ENCODE assay signal across 8 mouse cellular contexts in the genomic region with DNA sequence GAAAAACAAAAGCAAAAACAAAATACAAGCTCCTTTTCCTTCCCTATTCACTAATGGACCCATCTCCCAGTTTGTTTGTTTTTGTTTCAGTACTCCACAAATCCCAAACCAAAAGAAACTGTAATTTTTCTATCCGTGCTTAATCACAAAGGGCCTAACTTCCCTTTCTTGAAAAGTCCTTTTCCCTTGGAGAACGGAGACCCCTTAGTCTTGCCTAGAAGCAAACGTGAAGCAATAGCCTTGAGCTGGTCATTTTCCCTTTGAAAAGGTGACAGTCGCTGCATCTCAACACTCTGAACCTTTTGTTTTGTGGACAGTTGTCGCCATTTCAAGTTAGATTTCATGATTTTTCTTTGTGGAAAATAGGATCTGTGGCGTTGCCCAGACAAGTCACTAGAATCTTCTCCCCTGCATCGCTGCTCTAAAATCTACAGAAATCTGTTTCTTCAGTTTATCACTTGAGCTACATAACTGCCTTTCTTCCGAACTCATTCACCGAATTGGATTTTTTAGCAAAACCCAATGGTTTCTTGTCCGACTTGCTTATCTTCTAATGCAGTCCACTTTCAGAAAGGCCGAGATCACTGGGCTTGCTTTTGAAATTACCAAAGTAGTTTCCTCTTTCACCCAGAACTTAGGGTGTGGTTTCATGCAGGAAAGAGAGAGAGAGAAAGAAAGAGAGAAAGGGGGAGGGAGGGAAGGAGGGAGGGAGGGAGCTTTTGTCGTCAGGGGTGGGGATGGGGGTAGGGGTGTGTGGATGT. TPM values are rescaled to one million over a fixed set of nuclear protein-coding genes. Genes with fewer than 3 reads are reported as not detected.
DNase-seq lines count a peak whose midpoint lies in the region; ATAC-seq and TF ChIP-seq lines count a peak whose summit lies in the region.

No protein-coding gene starts in this region.

- no peaks in the 10 kb centered on the region for H3K36me3 ChIP-seq in liver, adult 2 months (ENCODE audit: control insufficient read depth, insufficient read depth, low read length)
- H3K36me3 ChIP-seq in intestine, embryonic 15.5 days = 0 out of 2 replicates have a peak, but pooled peaks cover 4% of the 10 kb centered on the region
- peaks cover 25% of the 10 kb centered on the region for H3K36me3 ChIP-seq in myocyte (ENCODE audit: control insufficient read depth, insufficient read depth)

- DNase-seq in liver, adult 2 months (ENCODE audit: extremely low read depth, low read depth, low spot score) = peak; percentile 17
- no peak for DNase-seq in liver
- DNase-seq in embryo, embryonic 10 days (ENCODE audit: low spot score) = peak; percentile 33
- DNase-seq in thymus, adult 18-20 months = no peak
- no peak for DNase-seq in thymus, postnatal 4 days
- no peak for DNase-seq in right cerebral cortex, postnatal 36 days (ENCODE audit: low spot score in 2 of 2)

- no peaks in the 10 kb centered on the region for H3K9me3 ChIP-seq in intestine, embryonic 15.5 days

- H3K4me1 ChIP-seq in liver, adult 2 months (ENCODE audit: control insufficient read depth, insufficient read depth, low read length) = peaks cover 3% of the 10 kb centered on the region; the same call in 1 of the 2 replicates
- H3K4me1 ChIP-seq in intestine, embryonic 15.5 days (replicated peaks) = peaks cover 3% of the 10 kb centered on the region

- H3K4me3 ChIP-seq in liver, adult 2 months (ENCODE audit: insufficient read depth, low read depth, low read length) = no peak overlapping the region
- peak overlapping the region; percentile 67 for H3K4me3 ChIP-seq in intestine, embryonic 15.5 days (replicated peaks)
- peak overlapping the region; percentile 94 for H3K4me3 ChIP-seq in myocyte

- TF ChIP-seq POLR2A in liver, adult 2 months (IDR thresholded peaks at IDR 0.05; ENCODE audit: extremely low read depth, insufficient read depth, low read length) = no peak
- no peak for TF ChIP-seq POLR2A in myocyte (IDR thresholded peaks at IDR 0.05; ENCODE audit: insufficient read length, low read depth)

- H3K79me2 ChIP-seq in liver, adult 2 months (ENCODE audit: control insufficient read depth, insufficient read depth, low read length) = no peaks in the 10 kb centered on the region
- H3K79me2 ChIP-seq in myocyte (ENCODE audit: control insufficient read depth, insufficient read depth) = peaks cover 37% of the 10 kb centered on the region

- H3ac ChIP-seq in myocyte (ENCODE audit: control insufficient read depth, insufficient read length) = no peak overlapping the region

- 27% methylated on average over 12 of the region's 12 CpGs for WGBS in liver, adult 2 months
- WGBS in intestine, embryonic 15.5 days = 16% methylated on average over 12 of the region's 12 CpGs

- 0 out of 2 replicates have a peak, but pooled peaks cover 2% of the 10 kb centered on the region for H3K27me3 ChIP-seq in liver, adult 2 months (ENCODE audit: control insufficient read depth, insufficient read depth, low read length)
- no peaks in the 10 kb centered on the region; the same call in 1 of the 2 replicates for H3K27me3 ChIP-seq in intestine, embryonic 15.5 days (replicated peaks)
- no peaks in the 10 kb centered on the region for H3K27me3 ChIP-seq in myocyte (ENCODE audit: control insufficient read depth, insufficient read depth, insufficient read length)

- H3K27ac ChIP-seq in liver, adult 2 months (replicated peaks; ENCODE audit: insufficient read depth, low read depth, low read length) = 0 out of 2 replicates have a peak overlapping the region, but pooled peaks have one; percentile 19
- peak overlapping the region; percentile 97 for H3K27ac ChIP-seq in intestine, embryonic 15.5 days

- peak overlapping the region; percentile 83 for H3K4me2 ChIP-seq in intestine, embryonic 15.5 days (replicated peaks)
- H3K4me2 ChIP-seq in myocyte (ENCODE audit: low read depth) = peak overlapping the region; percentile 96

- TF ChIP-seq CTCF in liver, adult 2 months (IDR thresholded peaks at IDR 0.05; ENCODE audit: low read depth, low read length) = no peak

- no peak overlapping the region for H3K9ac ChIP-seq in liver, adult 2 months (ENCODE audit: low read depth, low read length)
- H3K9ac ChIP-seq in intestine, embryonic 15.5 days = 0 out of 2 replicates have a peak overlapping the region, but pooled peaks have one; percentile 23

- ATAC-seq in intestine, embryonic 15.5 days = peak; percentile 18

TF ChIP-seq in myocyte, 11 proteins besides CTCF, POLR2A, EP300 and RAD21:
- TF ChIP-seq USF1 (IDR thresholded peaks at IDR 0.05; ENCODE audit: low read depth) (no peak), REST (IDR thresholded peaks at IDR 0.05; ENCODE audit: insufficient read depth, insufficient read length) (no peak), TCF12 (IDR thresholded peaks at IDR 0.05; ENCODE audit: insufficient read depth, poor library complexity, severe bottlenecking) (no peak), MYOG (IDR thresholded peaks at IDR 0.05; ENCODE audit: control insufficient read depth in 1 of 3, insufficient read depth in 1 of 3, insufficient read length in 2 of 3, low read depth in 2 of 3) (no peak), MAX (IDR thresholded peaks at IDR 0.05; ENCODE audit: low read depth) (no peak), CEBPB (IDR thresholded peaks at IDR 0.05; ENCODE audit: insufficient read depth, poor library complexity, severe bottlenecking) (no peak), E2F4 (IDR thresholded peaks at IDR 0.05; ENCODE audit: insufficient read depth) (no peak), TCF3 (IDR thresholded peaks at IDR 0.05; ENCODE audit: insufficient read length, low read depth) (no peak), POLR2AphosphoS2 (IDR thresholded peaks at IDR 0.05; ENCODE audit: insufficient read length, low read depth) (no peak)
TF ChIP-seq in myocyte: peak in this region for 0.

RNA-seq across cellular contexts. Expression of a gene that starts 0.9 kb away (rescaled TPM):
- total RNA-seq in liver, adult 2 months (2014; rRNA removed) = 18.4 and 23.3 TPM in 2 replicates
- 25.4 and 34.6 TPM in 2 replicates for polyA plus RNA-seq in liver, adult 2 months (2012; rRNA removed)
- polyA plus RNA-seq in intestine, embryonic 15.5 days (2015; fragmentation: Nextera tagmentation; extraction: Ambion mirVana) = 442 and 454 TPM in 2 replicates
- polyA plus RNA-seq in myocyte (2012; fragmentation: generic; extraction: Trizol) = 3,783 TPM

RNA-seq across cellular contexts. Expression of a gene that starts 28.4 kb away (rescaled TPM):
- total RNA-seq in liver, adult 2 months (2014; rRNA removed) = 2.7 and 3.9 TPM in 2 replicates
- 0.68 and 0.83 TPM in 2 replicates for polyA plus RNA-seq in liver, adult 2 months (2012; rRNA removed)
- 8.1 and 10.0 TPM in 2 replicates for polyA plus RNA-seq in intestine, embryonic 15.5 days (2015; fragmentation: Nextera tagmentation; extraction: Ambion mirVana)
- 2.2 TPM for polyA plus RNA-seq in myocyte (2012; fragmentation: generic; extraction: Trizol)

Comparison
In these comparisons a context has a peak if more than half of its experiments do, and no peak if none do; other contexts are left out.
1. DNase-seq: peak in liver, adult 2 months (single experiment) and embryo, embryonic 10 days (single experiment); none in liver (single experiment), thymus, adult 18-20 months (0 of 2), thymus, postnatal 4 days (single experiment) and right cerebral cortex, postnatal 36 days (0 of 2).
2. RNA of a gene that starts 0.9 kb away (polyA plus RNA-seq): 3,783 TPM in myocyte (single experiment) and 442 to 454 TPM in intestine, embryonic 15.5 days; 25.4 to 34.6 TPM in liver, adult 2 months; every median in the first group is over 10 times any median in the second.